In the genomic region with DNA sequence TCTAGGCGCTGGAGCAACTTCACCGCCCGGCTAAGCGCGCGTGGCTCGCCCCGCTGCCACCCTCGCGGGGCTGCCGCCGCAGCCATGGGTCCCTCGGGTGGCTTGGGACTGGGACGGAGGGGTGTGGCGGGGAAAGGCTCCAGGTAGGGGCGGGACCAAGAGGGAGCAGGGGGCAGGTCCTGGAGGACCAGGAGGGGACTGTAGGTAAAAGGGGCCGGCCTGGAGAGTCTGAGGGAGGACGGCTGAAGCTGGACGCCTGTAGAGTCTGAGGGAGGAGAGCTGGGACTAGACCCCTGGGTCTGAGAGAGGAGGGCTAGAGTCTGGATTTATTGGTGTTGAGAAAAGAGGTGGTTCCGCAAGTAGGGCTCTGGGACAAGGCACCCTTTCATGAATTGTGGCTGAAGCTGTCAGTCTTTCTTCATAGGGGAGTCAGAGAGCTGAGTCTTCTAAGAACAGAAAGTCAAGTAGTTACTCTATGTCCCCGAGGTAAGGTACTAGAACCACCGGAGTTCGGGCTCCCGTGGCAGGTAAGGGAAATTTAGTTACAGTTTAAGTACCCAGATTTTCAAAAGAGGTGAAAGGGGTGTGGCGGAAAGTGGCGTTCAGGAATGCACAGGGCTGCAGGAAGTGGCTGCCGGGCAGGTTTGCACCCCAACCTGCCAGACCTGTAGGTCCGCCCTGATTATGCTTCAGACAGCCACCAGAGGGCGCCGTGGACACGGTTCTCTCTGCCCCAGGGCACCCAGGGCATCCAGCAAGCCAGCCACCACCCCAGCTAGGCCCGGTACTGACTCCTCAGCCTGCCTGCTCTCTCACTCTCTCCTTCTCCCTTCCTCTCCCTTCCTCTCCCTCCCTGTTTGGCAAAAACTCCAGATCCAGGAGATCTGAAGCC, we compare ENCODE assay signal across 9 mouse cellular contexts. TPM values are rescaled to one million over a fixed set of nuclear protein-coding genes. Genes with fewer than 3 reads are reported as not detected.
A peak's percentile ranks its signal among the peaks of the same experiment; 100 is the strongest.
DNase-seq lines count a peak whose midpoint lies in the region; ATAC-seq and TF ChIP-seq lines count a peak whose summit lies in the region.
"Had no signal": no experiment of that assay in that cellular context is flagged by ENCODE, and none has a peak within 500 bp of the region (broad histone marks: within the 10 kb centered on the region; RNA-seq: fewer than 3 reads in every experiment).

A gene (minus strand): TSS at position 113 of the 892 bp plus-strand sequence.

- TF ChIP-seq CTCF in G1E (IDR thresholded peaks at IDR 0.05; ENCODE audit: low read depth, low read length) = peak; percentile 85

- peaks cover 9% of the 10 kb centered on the region for H3K4me1 ChIP-seq in G1E (ENCODE audit: insufficient read depth, low read depth, low read length)

- intact Hi-C loops in heart, postnatal 10 days (cut with DNase I) = loop anchor here (10.0 kb wide), 1 partner anchor 158 kb away; a partner anchor contains a TSS

- peak; percentile 60; the same call in 1 of the 2 replicates for ATAC-seq in G1E (ENCODE audit: extremely low read depth, insufficient number of reproducible peaks, low FRiP score, poor library complexity, severe bottlenecking)

- H3K9me3 ChIP-seq in G1E (replicated peaks) = no peaks in the 10 kb centered on the region

- no peak within 1 kb of the TSS; the same call in 1 of the 2 replicates for H3K4me3 ChIP-seq in G1E (ENCODE audit: low read depth, low read length)
- H3K4me3 ChIP-seq: myocyte had no signal

- peaks cover 18% of the 10 kb centered on the region for H3K27me3 ChIP-seq in G1E (ENCODE audit: insufficient read depth, low read length)

- DNase-seq in G1E (ENCODE audit: low spot score) = peak; percentile 77
- peak; percentile 66 to 67 for DNase-seq in adrenal gland, postnatal 4 days (ENCODE audit: low spot score in 2 of 2)
- peak; percentile 51 for DNase-seq in fibroblast of lung, adult 2 months (ENCODE audit: low read depth)
- peak; percentile 83 to 90 for DNase-seq in heart, postnatal 10 days
- peak; percentile 90 to 92 for DNase-seq in kidney, postnatal 4 days
- DNase-seq in lung, postnatal 4 days = peak; percentile 91 to 92
- peak; percentile 66 for DNase-seq in right cerebral cortex, postnatal 4 days
- DNase-seq in urinary bladder, postnatal 4 days (ENCODE audit: low spot score in 2 of 2) = peak; percentile 82 to 85

- no peaks in the 10 kb centered on the region for H3K36me3 ChIP-seq in G1E (replicated peaks)

RNA-seq across cellular contexts. Expression of the gene that starts here (rescaled TPM):
- total RNA-seq in G1E (2014; fragmentation: Nextera tagmentation) (not detected in 2 replicates), G1E (2017) (not detected in 2 replicates)
- polyA plus RNA-seq in G1E (2012) = not detected in 2 replicates
- 1 to 10 TPM in 1 of 2 experiments, under 1 TPM in 1; 0.68 to 1.0 TPM for total RNA-seq in adrenal gland, postnatal 4 days (2021)
- total RNA-seq in heart, postnatal 10 days (2021) = under 1 TPM in 1 of 2 experiments, not detected in 1; 0.50 TPM

Comparison
In these comparisons a context has a peak if more than half of its experiments do, and no peak if none do; other contexts are left out.
1. Peak in DNase-seq and ATAC-seq in G1E; RNA of the gene not detected or under 1 TPM.
2. Peak in DNase-seq in heart, postnatal 10 days; RNA of the gene not detected or under 1 TPM.